Mouse (Mus musculus): ENCODE results near the gene Ifna7. TPM values are rescaled to one million over a fixed set of nuclear protein-coding genes. Genes with fewer than 3 reads are reported as not detected.
"Not testable (repeated sequence)": the region's sequence is repeated elsewhere in the genome, so short reads cannot be mapped to it uniquely, and the experiment has no call there.

Gene Ifna7
- polyA plus RNA-seq, 1 experiment from 2014 or later = not detected

- ATAC-seq (ENCODE audit: insufficient number of reproducible peaks, low FRiP score); H3K9ac ChIP-seq; H3K4me1 ChIP-seq (replicated peaks); H3K4me2 ChIP-seq; H3K27me3 ChIP-seq (replicated peaks); H3K4me3 ChIP-seq; H3K36me3 ChIP-seq; H3K9me3 ChIP-seq (replicated peaks); H3K27ac ChIP-seq (ENCODE audit: poor library complexity, severe bottlenecking): not testable (repeated sequence)
- no CpG with 5 or more reads among the region's 28 CpGs for WGBS
These were observed 18.9 kb upstream of the Ifna7 start, which contains the start of gene Gm13279 for GRCm38 (mm10) chr4:88797097-88797496. TSS of gene Gm13279 (plus strand) at chr4:88797397.

DNA sequence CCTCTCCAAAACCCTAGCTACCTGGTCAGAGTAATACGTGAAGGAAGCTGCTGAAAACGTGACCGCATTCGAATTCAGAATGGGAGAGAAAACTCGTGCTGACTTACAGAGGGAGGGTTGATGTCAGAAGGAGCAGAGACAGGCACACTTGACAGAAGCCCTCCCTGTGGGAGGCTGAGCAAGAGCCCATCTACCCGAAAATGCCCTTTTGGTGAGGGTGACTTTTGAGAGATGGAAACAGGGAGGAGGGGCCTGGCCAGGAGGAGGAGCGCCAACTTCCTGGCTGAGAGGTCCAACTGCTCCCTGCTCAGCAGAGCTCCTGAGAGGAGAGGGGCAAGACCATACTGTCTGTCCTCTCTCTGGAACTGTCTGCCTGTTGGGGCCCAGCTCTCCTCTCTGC lies 16.7 kb upstream of the Ifna7 start, which contains the start of gene Gm13285:
Gene Gm13285 (plus strand): TSS at position 301 of the 400 bp plus-strand sequence.
- not testable (repeated sequence) for H3K27me3 ChIP-seq (replicated peaks); H3K27ac ChIP-seq (ENCODE audit: poor library complexity, severe bottlenecking); H3K4me2 ChIP-seq; H3K9me3 ChIP-seq (replicated peaks); ATAC-seq (ENCODE audit: insufficient number of reproducible peaks, low FRiP score); H3K9ac ChIP-seq; H3K36me3 ChIP-seq; H3K4me1 ChIP-seq (replicated peaks); H3K4me3 ChIP-seq
- 9% methylated on average over 6 of the region's 7 CpGs for WGBS

DNA sequence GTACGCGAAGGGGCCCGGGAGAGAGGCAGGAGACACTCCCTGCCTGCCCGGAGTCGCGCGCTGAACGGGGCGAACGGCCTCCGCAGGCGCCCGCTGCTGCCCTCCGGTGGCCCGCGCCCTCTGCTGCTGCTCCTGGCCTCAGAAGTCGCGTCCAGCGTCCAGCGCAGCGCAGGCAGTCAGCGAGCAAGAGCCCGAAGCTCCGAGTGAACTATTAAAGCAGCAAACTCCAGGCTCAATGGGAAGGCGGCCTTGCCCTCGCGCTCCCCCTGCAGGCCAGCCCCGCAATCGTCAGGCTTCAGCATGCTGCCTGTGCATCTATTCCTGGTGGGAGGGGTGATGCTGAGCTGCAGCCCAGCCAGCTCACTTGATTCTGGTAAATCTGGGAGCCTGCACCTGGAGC lies 13.1 kb upstream of the Ifna7 start, which contains the start of gene Gm13287:
Gene Gm13287 (plus strand): TSS at position 301 of the 400 bp plus-strand sequence.
- H3K27ac ChIP-seq (ENCODE audit: poor library complexity, severe bottlenecking); H3K36me3 ChIP-seq; H3K4me1 ChIP-seq (replicated peaks); H3K9ac ChIP-seq; H3K9me3 ChIP-seq (replicated peaks); H3K27me3 ChIP-seq (replicated peaks); ATAC-seq (ENCODE audit: insufficient number of reproducible peaks, low FRiP score); H3K4me3 ChIP-seq: not testable (repeated sequence)
- no CpG with 5 or more reads among the region's 29 CpGs for WGBS
- H3K4me2 ChIP-seq = peak within 1 kb of the TSS; percentile 49

GRCm38 (mm10) chr4:88805231-88805630 lies 10.8 kb upstream of the Ifna7 start, which contains the start of gene Gm13288:
TSS of gene Gm13288 (plus strand) at chr4:88805531.
- not testable (repeated sequence) for H3K36me3 ChIP-seq; H3K27ac ChIP-seq (ENCODE audit: poor library complexity, severe bottlenecking); ATAC-seq (ENCODE audit: insufficient number of reproducible peaks, low FRiP score); H3K9ac ChIP-seq; H3K4me3 ChIP-seq; H3K4me1 ChIP-seq (replicated peaks); H3K27me3 ChIP-seq (replicated peaks); H3K9me3 ChIP-seq (replicated peaks)
- H3K4me2 ChIP-seq = peak within 1 kb of the TSS; percentile 44
- no CpG with 5 or more reads among the region's 8 CpGs for WGBS

DNA sequence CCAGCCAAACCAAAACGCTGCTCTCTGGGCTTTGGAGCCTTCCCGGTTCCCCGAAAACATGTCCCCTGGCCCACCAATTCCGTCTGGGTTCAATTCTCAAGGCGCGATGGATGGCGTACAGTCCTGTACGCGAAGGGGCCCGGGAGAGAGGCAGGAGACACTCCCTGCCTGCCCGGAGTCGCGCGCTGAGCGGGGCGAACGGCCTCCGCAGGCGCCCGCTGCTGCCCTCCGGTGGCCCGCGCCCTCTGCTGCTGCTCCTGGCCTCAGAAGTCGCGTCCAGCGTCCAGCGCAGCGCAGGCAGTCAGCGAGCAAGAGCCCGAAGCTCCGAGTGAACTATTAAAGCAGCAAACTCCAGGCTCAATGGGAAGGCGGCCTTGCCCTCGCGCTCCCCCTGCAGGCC lies 10.3 kb upstream of the Ifna7 start:
- 0% methylated on average over 8 of the region's 34 CpGs for WGBS
- not testable (repeated sequence) for H3K4me1 ChIP-seq (replicated peaks); H3K4me3 ChIP-seq; H3K9ac ChIP-seq; H3K36me3 ChIP-seq; ATAC-seq (ENCODE audit: insufficient number of reproducible peaks, low FRiP score); H3K27ac ChIP-seq (ENCODE audit: poor library complexity, severe bottlenecking); H3K27me3 ChIP-seq (replicated peaks); H3K9me3 ChIP-seq (replicated peaks)
- H3K4me2 ChIP-seq = peak overlapping the region; percentile 44

DNA sequence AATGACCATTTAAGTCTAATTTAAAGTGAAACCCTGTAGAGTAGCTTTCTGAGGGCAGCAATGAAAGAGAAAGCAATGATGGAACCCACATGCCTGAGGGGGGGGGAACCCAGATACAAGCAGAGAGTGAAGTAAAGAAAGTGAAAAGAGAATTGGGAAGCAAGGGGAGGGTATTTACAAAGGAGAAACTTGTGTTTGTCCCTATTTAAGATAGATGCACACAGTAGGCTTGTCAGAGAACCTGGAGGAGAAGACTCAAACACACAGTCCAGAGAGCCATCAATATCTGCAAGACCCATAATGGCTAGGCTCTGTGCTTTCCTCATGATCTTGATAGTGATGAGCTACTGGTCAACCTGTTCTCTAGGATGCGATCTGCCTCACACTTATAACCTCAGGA lies 3.6 kb downstream of the Ifna7 start, which contains the start of gene Ifna11:
Gene Ifna11 (plus strand): TSS at position 301 of the 400 bp plus-strand sequence.
- Histone ChIP-seq H3K9ac (no peak within 1 kb of the TSS), H3K4me1 (replicated peaks) (no peaks in the 10 kb centered on the region), H3K27me3 (replicated peaks) (0 out of 2 replicates have a peak, but pooled peaks cover 6% of the 10 kb centered on the region), H3K4me2 (no peak within 1 kb of the TSS), H3K9me3 (replicated peaks) (no peaks in the 10 kb centered on the region), H3K27ac (ENCODE audit: poor library complexity, severe bottlenecking) (no peak within 1 kb of the TSS), H3K4me3 (no peak within 1 kb of the TSS), H3K36me3 (no peaks in the 10 kb centered on the region)
- WGBS = 82% methylated on average over 1 of the region's 1 CpGs
- no peak for ATAC-seq (ENCODE audit: insufficient number of reproducible peaks, low FRiP score)

- WGBS = 25% methylated on average over 4 of the region's 4 CpGs
- Histone ChIP-seq H3K9me3 (replicated peaks) (no peaks in the 10 kb centered on the region), H3K27me3 (replicated peaks) (no peaks in the 10 kb centered on the region), H3K27ac (ENCODE audit: poor library complexity, severe bottlenecking) (no peak overlapping the region), H3K36me3 (no peaks in the 10 kb centered on the region), H3K9ac (no peak overlapping the region), H3K4me2 (no peak overlapping the region), H3K4me1 (replicated peaks) (no peaks in the 10 kb centered on the region), H3K4me3 (no peak overlapping the region)
- ATAC-seq (ENCODE audit: insufficient number of reproducible peaks, low FRiP score) = no peak
These were observed 7.0 kb downstream of the Ifna7 start for GRCm38 (mm10) chr4:88822995-88823394.

DNA sequence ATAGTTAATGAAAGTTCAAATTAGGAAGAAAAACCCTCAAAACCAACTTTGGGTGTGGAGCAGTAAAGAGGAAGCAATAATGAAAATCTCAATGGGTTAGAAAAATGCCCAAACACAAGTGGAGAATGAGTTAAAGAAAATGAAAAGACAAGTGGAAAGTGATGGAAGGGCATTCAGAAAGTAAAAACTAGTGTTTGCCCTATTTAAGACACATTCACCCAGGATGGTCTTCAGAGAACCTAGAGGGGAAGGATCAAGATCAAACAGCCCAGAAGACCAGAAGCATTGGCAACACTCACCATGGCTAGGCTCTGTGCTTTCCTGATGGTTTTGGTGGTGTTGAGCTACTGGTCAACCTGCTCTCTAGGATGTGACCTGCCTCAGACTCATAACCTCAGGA lies 11.1 kb downstream of the Ifna7 start, which contains the start of gene Ifna6:
Gene Ifna6 (plus strand): TSS at position 301 of the 400 bp plus-strand sequence.
- H3K4me2 ChIP-seq; H3K27me3 ChIP-seq (replicated peaks); H3K36me3 ChIP-seq; H3K9ac ChIP-seq; ATAC-seq (ENCODE audit: insufficient number of reproducible peaks, low FRiP score); H3K9me3 ChIP-seq (replicated peaks); H3K4me3 ChIP-seq; H3K27ac ChIP-seq (ENCODE audit: poor library complexity, severe bottlenecking); H3K4me1 ChIP-seq (replicated peaks): not testable (repeated sequence)

DNA sequence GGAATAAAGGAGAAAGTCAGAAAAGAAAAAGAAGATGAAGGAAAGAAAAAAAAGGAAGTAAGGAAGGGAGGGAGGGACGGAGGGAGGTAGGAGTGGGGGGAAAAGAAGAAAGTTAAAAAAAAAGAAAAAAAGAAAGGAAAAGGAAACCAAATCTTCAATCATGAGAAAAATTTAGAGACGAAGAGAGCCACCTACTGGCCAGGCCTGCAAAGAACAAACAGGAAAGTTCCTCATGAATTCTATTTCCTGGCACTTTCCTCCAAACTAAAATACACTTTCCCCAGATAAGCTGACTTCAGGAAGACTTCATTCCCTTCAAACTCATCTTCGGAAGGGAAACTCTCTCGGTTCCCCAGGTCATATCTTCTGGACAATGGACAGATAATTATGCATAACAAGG lies 14.5 kb downstream of the Ifna7 start:
- no peak overlapping the region for H3K27ac ChIP-seq (ENCODE audit: poor library complexity, severe bottlenecking)
- H3K4me3 ChIP-seq = no peak overlapping the region
- H3K9ac ChIP-seq = no peak overlapping the region
- no peaks in the 10 kb centered on the region for H3K9me3 ChIP-seq (replicated peaks)
- no peaks in the 10 kb centered on the region for H3K36me3 ChIP-seq
- no peaks in the 10 kb centered on the region; the same call in 1 of the 2 replicates for H3K27me3 ChIP-seq (replicated peaks)
- WGBS = 28% methylated on average over 4 of the region's 4 CpGs
- H3K4me2 ChIP-seq = no peak overlapping the region
- ATAC-seq (ENCODE audit: insufficient number of reproducible peaks, low FRiP score) = no peak
- H3K4me1 ChIP-seq (replicated peaks) = no peaks in the 10 kb centered on the region

DNA sequence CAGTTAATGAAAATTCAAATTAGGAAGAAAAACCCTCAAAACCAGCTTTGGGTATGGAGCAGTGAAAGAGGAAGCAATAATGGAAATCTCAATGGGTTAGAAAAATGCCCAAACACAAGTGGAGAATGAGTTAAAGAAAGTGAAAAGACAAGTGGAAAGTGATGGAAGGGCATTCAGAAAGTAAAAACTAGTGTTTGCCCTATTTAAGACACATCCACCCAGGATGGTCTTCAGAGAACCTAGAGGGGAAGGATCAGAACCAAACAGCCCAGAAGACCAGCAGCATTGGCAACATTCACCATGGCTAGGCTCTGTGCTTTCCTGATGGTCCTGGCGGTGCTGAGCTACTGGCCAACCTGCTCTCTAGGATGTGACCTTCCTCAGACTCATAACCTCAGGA lies 19.2 kb downstream of the Ifna7 start, which contains the start of gene Ifna5:
Gene Ifna5 (plus strand): TSS at position 301 of the 400 bp plus-strand sequence.
- not testable (repeated sequence) for H3K27me3 ChIP-seq (replicated peaks); H3K36me3 ChIP-seq; H3K4me1 ChIP-seq (replicated peaks); H3K4me3 ChIP-seq; H3K27ac ChIP-seq (ENCODE audit: poor library complexity, severe bottlenecking); H3K9me3 ChIP-seq (replicated peaks); H3K4me2 ChIP-seq; ATAC-seq (ENCODE audit: insufficient number of reproducible peaks, low FRiP score); H3K9ac ChIP-seq
- WGBS = 58% methylated on average over 1 of the region's 1 CpGs

DNA sequence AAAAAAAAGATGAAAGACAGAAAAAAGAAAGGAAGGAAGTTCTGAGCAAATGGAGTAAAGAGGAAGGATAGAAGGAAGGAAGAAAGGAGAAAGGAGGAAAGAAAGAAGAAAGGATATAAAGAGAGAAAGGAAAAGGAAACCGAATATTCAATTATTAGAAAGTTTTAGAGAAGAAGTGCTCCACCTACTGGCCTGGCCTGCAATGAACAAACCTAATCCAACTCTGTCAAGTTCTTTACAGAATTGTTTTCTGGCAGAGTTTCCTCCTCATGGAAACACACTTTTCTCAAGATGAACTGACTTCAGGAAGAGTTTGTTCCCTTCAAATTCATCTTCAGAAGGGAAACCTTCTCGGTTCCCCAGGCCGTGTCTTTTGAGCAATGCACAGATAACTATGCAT lies 22.8 kb downstream of the Ifna7 start:
- H3K4me2 ChIP-seq = no peak overlapping the region
- no peak for ATAC-seq (ENCODE audit: insufficient number of reproducible peaks, low FRiP score)
- H3K27ac ChIP-seq (ENCODE audit: poor library complexity, severe bottlenecking) = no peak overlapping the region
- H3K4me1 ChIP-seq (replicated peaks) = no peaks in the 10 kb centered on the region
- peaks cover 5% of the 10 kb centered on the region; the same call in 1 of the 2 replicates for H3K27me3 ChIP-seq (replicated peaks)
- no peaks in the 10 kb centered on the region for H3K36me3 ChIP-seq
- no peak overlapping the region for H3K9ac ChIP-seq
- no peak overlapping the region for H3K4me3 ChIP-seq
- WGBS = 40% methylated on average over 3 of the region's 3 CpGs
- H3K9me3 ChIP-seq (replicated peaks) = no peaks in the 10 kb centered on the region

DNA sequence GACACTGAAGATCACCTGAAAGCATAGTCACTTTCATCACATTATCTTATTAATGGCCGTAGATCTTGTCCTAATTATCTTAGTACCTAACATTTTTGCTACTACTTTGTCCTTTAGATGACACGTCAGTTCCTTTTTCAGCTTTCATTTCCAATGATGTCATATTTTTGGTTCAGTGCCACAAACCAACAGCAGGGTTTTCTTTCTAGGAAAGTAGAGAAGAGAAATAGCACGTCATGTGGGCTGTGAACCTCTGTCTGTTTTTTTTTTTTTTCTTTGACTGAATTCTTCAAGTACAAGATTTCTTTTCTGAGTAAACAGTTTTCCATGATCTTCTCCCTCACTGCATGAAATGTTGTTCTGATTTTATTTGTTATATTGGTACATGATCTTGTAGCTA lies 24.0 kb downstream of the Ifna7 start:
- H3K36me3 ChIP-seq = no peaks in the 10 kb centered on the region
- 58% methylated on average over 3 of the region's 3 CpGs for WGBS
- no peak for ATAC-seq (ENCODE audit: insufficient number of reproducible peaks, low FRiP score)

More for the DNA sequence above, 24.0 kb downstream of the Ifna7 start:
- no peaks in the 10 kb centered on the region for H3K4me1 ChIP-seq (replicated peaks)
- H3K27me3 ChIP-seq (replicated peaks) = peaks cover 5% of the 10 kb centered on the region; the same call in 1 of the 2 replicates
- H3K4me3 ChIP-seq = no peak overlapping the region
- no peak overlapping the region for H3K9ac ChIP-seq
- H3K9me3 ChIP-seq (replicated peaks) = no peaks in the 10 kb centered on the region
- H3K4me2 ChIP-seq = no peak overlapping the region
- no peak overlapping the region for H3K27ac ChIP-seq (ENCODE audit: poor library complexity, severe bottlenecking)
